Mouse (Mus musculus) inflammation-experienced regulatory T-cells, adult 6 months (primary cell): ENCODE measurements around the gene Ecel1. TPM values are rescaled to one million over a fixed set of nuclear protein-coding genes. Genes with fewer than 3 reads are reported as not detected.

Source experiments
- ATAC-seq: one replicate; pipeline ENCODE4 v1.8.0; 2017
- polyA plus RNA-seq, 3 experiments: library from polyadenylated mRNA; unstranded; fragments of 100-300 nt; shearing (Covaris generic); gene quantifications; one replicate each; pipeline ENCODE4 v1.2.1; 2017

Gene Ecel1
- polyA plus RNA-seq, 3 experiments from 2014 or later, result 0.77 to 0.88 TPM; not detected in 1

DNA sequence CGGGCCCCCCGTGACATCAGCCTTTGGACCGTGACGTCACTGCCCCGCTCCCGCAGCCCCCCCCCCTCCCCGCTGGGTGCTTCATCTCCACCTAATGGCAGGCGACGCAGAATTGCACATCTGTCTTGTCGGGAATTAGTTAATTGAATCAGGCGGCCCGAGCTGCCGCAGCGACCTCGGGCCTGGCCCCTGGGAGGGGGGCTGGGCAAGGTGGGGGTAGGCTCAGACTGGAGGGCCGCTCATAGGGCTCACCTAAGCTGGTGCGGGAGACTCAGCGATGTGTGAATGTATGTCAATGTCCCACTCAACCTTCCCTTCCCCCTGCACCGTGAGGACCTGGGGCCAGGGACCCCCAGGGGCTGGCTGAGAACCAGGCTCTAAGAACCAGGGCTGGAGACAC, 14.1 kb upstream of the Ecel1 start:
- no peak for ATAC-seq

DNA sequence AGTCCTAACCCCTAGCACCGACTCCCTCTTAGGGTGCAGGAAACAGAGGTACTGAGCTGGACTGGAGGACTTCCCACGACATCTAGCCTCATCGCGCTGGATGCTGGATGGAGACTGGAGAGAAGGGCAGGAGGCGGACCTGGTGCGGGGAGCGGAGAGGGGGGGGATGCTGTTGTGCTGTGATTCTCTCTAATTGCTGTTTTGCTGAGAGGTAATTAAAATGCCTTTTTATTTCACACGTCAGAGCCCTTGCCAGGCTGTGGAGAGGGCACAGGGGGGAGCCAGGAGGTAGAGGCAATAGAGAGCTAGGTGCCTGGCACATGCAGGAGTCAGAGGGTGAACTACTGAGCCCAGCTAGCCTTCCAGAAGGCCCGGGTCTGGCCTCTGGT, 8.5 kb upstream of the Ecel1 start:
- no peak for ATAC-seq

DNA sequence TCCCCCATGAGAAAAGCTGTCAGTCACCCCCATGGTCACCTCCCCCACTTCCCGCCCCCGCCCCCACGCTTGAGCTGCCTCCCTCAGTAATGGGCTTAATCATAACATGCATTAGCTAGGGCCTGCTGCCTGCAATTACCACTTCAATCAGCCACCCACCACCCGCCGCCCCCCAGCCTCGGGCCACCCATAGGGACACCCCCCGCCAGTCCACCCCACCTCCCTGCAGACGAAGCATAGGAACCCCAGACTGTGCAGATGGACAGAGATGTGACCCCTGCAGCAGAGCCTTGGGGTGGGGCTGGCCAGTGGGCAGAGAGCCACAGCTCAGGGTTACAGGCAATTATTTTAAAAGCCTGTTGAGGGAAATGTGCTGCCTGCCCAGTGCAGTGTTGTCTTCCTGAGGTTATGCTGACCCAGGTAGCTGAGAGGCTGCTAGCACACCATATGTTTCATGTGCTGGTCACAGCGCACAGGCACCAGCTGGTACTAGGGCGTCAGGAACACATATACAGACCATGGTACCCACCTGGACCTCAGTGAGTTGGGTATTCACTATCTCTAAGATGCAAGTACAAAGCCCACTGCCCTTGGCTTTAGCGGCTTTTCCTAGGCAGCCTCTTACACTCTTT, 8.0 kb upstream of the Ecel1 start:
- no peak for ATAC-seq

GRCm38 (mm10) chr1:87159396-87159795, 3.1 kb upstream of the Ecel1 start:
- ATAC-seq, result no peak

GRCm38 (mm10) chr1:87155531-87156198, 656 bp downstream of the Ecel1 start:
- ATAC-seq, result no peak

DNA sequence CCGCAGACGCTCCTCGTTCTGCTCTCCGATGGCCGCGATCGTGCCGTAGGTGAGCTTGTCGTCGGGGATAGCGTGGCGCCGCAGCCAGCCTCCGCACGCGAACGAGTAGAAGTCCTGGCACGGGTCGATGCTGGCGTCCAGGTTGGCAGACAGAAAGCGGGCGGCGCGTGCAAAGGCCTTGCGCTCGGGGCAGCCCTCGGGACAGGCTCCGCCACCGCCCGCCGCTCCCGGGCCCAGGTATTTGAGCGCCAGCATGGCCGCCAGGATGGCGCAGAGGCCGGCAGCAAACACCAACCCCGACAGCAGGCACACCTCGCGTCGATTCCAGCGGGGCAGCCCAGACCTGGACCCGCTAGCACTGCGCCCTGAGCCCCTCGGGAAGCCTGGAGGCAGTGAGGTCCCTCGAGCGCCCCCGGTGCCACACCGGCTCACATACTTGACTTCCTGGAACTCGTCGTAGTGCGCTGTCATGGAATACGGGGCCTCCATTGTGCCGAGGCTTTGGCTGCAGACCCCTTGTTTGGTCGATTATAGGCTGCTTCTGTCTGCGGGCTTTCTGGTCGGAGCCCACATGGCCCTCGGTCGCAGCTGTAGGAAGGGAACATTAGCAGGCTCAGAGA, 1.7 kb downstream of the Ecel1 start:
- no peak for ATAC-seq

DNA sequence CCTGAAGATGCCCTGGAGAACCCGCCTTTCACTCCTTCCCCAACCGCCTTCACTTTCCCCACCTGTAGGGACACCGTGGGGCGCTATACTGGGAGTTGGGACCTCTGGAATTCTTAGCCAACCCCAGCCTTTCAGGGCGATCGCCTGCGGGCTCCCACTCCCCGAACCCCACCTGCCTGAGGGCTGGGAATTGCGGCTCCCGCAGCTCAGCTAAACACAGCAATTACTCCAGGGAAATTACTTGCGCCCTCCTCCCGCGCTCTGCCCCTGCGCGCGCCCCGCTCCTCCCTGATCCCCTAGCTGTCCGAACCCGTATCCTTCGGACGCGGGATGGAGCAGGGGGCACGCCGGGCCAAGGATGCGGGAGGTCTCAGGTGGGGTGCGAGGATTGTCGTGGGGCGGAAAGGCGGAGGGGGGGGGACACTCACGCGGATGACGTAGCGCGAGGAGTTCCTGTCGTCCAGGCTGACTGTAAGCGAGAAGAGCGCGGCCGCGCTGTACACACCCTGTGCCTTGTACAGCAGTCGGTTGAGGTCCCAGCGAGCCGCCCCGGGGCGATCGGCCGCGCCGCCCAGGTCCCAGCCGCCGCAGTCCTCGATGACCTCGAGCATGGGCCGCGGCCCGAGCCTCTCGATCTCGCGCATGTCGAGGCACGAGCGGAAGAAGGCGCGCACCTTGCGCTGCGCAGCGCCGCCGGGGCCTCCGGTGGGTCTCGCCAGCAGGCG, 2.4 kb downstream of the Ecel1 start:
- ATAC-seq, result no peak

DNA sequence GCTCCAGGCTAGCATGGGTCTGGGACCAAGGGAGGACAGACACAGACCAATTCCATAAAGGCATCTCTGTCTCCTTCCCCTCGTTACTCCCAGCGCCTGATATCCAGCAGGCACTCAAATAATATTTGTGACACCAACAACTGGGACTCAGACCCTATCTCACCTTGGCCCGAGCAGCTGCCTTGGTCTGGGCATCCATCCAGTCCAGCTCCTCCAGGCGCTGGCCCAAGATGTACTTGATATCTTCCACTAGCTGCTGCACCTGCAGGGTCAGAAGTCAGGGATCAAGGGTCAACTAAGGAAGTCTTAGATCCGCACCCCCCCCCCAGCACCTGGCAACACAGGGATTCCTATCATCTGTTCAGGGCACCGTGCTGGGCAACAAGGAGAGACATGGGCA, 5.0 kb downstream of the Ecel1 start:
- no peak for ATAC-seq

DNA sequence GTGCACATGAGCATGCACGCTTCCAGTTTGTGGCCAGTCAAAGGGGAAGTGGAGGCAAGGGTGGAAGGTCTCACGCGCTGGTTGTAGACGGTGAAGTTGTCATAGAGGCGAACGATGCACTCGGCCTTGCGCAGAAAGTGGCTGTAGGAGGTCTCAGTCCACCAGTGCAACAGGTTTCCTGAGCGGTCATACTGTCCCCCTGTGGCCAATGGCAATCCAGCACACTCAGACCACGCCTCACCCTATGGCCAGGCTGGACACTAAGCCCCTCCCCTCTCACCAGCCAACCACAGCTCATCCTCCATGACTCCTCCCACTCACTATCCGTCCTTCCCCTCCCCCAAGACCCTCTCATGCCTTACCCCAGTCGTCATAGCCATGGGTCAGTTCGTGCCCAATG, 6.9 kb downstream of the Ecel1 start:
- no peak for ATAC-seq

DNA sequence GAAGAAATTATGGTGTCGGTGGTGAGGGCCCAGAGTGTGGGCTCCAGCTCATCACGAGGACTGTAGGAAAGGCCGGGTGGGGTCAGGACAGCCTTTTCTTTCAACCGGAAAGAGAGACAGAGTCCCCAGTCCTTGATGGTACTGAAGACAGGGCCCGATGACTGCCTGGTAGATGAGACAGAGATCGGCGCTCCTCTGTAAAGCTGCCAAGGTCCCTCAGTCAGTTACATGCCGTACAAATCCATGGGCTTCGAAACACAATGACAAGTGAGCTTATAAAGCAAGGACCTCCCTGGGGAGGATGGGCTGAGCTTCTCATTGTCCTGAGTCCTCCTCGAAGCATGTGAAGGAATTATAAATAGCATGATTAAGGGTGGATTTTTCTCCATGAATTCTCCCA, 13.2 kb downstream of the Ecel1 start:
- ATAC-seq, result no peak

- ATAC-seq, result no peak
Observed at GRCm38 (mm10) chr1:87142456-87142855, 13.9 kb downstream of the Ecel1 start.

GRCm38 (mm10) chr1:87141550-87141949, 14.8 kb downstream of the Ecel1 start:
- ATAC-seq, result no peak

DNA sequence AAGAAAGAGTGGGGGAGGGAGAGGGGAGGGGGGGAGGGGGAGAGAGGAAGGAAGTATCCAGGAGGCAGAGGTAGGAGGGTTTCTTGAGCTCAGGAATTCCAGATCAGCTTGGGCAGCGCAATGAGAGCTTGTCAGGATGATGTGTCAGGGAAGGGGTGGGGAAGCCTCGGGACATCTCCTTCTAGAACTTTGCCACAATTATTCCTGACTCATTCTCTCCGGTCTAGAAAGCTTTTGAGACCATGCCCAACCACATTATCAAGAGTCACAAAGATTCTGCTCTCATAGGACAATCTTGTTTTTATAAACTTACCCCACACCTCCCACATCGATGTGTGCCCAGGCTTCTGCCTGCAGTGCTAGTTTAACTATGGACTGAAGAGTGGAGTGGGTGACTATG, 24.5 kb downstream of the Ecel1 start:
- peak; percentile 14 for ATAC-seq

GRCm38 (mm10) chr1:87127206-87128030, 28.9 kb downstream of the Ecel1 start:
- ATAC-seq, result peak; percentile 43

GRCm38 (mm10) chr1:87124673-87125072, 31.6 kb downstream of the Ecel1 start, which contains the start of gene Akp3:
Akp3 (plus strand) TSS chr1:87124973.
- ATAC-seq, result no peak

DNA sequence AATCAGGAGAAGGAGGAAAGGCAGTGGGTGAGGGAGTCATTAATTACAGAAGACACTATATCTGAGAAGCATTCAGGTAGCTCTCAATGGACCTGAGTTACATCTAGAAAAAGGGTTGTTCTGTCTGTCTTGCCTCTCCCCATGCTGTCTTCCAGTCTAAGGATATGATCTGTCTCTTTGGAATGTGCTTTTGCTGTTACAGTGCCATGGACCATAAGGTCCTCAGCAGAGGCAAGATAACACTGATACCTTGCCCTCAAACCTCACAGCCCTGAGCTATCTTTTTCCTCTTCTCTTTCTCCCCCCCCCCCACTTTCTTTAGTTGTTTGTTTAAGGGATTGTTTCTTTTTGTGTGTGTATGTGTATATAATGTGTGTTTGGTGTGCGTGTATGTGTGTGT, 41.5 kb downstream of the Ecel1 start:
- no peak for ATAC-seq

- no peak for ATAC-seq
Observed at GRCm38 (mm10) chr1:87111719-87112354, 44.5 kb downstream of the Ecel1 start.

DNA sequence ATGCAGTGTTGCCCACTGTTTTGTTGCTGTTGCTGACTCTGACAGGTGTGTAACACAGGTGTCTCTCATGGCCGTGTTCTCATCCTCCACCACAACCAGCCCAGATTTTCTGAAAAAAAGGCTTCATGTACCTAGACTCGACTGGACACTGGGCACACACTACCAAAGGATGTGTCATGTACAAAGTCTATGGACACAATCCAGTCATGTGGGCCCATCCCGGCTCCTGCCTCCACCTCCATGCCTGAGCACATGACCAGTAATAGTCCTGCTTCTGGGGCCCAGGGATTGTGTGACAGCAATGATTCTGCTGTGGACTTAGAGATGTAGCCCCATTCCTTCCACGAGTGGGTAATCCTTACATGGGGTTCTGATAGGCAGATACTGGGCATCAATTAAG, 47.8 kb downstream of the Ecel1 start:
- no peak for ATAC-seq

- no peak for ATAC-seq
Observed at GRCm38 (mm10) chr1:87106536-87106935, 49.8 kb downstream of the Ecel1 start.

DNA sequence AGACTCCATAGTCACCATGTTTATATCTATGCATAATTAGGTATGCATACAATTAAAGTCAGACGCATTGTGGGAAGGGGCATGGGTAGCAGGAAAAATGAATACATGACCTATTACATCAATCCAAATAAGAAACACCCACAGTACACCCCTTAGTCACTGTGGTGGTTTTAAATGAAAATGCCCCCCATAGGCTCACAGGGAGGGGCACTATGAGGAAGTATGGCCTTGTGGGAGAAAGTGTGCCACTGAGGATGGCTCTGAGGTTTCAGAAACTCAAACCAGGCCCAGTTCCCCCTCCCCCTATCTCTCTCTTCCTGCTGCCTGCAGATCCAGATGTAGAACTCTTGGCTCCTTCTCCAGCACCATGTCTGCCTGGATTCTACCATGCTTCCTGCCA, 52.4 kb downstream of the Ecel1 start:
- no peak for ATAC-seq

DNA sequence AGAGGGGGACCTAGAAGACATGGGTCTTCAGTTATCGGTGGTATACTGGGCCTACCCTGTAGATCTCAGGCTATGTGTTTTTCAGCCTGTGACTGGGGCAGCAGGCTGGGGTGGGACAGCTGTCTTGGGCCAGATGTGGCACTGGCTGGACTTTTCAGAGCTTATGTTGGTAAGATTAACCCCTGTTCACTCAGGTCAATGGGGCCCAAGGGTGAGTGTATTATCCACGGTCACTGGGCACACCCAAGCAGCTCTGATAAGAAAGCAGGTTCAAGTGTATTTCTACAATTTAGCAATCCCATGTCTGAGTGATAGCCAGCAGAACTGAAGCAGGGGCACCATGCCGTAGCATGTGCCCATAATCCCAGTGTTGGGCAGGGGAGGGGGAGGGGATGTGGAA, 54.2 kb downstream of the Ecel1 start:
- ATAC-seq, result no peak

- ATAC-seq, result no peak
Observed at GRCm38 (mm10) chr1:87101411-87101810, 54.9 kb downstream of the Ecel1 start, which contains the start of gene Alpi. Alpi (minus strand) TSS chr1:87101606.
